Mouse (Mus musculus) C3H10T1/2 (cell line): ENCODE data around the gene Ide. TPM values are rescaled to one million over a fixed set of nuclear protein-coding genes. Genes with fewer than 3 reads are reported as not detected.

Experiments
- polyA plus RNA-seq, 2 experiments: library from polyadenylated mRNA; unstranded; fragments of >200 nt; fragmentation: generic; extraction: Trizol; gene quantifications; one replicate each; pipeline ENCODE4 v1.2.1; 2012; ENCODE audit warnings: missing spikeins in 2 of 2

Gene Ide
- polyA plus RNA-seq: 1 to 10 TPM; 2.2 to 8.7 TPM

DNA sequence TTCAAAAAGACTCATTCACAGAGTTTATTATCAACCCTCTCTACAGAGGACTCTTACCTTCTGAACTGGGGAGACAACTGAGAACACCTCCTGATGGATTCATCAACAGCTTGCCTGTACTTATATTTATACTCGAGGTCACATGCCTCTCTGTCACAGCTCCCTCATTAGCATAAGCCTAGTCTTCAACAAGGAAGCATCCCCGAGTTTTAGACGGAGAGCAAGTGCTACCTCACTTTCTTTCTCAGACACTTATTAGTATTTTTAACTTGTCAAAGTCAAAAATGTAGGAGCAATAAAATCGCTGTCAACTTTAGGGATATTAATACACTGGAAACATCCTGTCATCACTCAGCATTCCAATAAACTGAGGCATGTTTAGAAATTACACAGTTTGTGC, at the start of gene Ide:
Ide (minus strand) TSS at position 101 of the 400 bp plus-strand sequence.

DNA sequence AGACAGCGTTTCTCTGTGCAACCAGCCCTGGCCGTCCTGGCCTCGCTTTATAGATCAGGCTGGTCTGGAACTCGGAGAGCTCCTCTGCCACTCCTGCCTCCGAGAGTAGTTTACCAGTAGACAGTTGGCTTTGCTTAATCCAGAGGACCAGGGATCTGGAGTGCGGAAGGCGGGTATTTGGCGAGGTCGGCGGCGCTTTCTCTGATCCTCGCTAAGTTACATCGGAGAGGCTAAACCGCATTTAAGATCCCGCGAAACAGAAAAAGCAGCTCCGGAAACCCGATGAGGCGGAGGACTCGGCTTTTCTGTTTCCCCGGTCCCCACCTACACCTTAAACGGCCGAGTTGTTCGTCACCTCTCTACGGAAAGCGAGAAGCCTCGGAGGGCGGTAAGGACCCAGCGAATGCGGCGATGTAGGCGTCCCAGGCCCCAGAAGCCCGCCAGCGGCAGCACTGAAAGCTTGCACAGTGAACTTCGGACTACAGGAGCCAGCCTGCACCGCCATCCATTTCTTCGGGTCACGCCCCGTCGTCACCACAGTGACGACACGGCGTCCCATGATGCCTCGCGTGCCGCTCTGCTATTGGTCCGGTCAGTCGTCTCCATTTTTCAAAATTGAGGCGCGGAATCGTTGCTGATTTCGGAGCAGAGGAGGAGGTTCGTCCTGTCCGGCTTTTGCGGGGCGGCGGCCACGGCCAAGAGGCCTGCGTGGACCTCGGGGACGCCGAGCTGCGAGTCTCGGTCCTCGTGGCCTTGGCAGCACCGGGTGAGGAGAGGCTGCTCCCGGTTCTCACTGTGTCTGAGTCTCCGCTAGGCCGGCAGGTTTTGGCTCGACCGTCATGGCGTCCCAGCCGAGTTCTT, 38.3 kb upstream of the Ide start, which contains the start of gene Kif11:
Kif11 (plus strand) TSS at position 649 of the 861 bp plus-strand sequence.

Other genes starting within 250 kb of the Ide start
- 10 to 100 TPM; 33.3 to 52.0 TPM for gene March5, start 130.3 kb downstream of the Ide start, polyA plus RNA-seq
- 1 to 10 TPM in 1 of 2 experiments, under 1 TPM in 1; 0.20 to 1.0 TPM for gene Cpeb3, start 129.3 kb downstream of the Ide start, polyA plus RNA-seq
- 1 to 10 TPM in 1 of 2 experiments, under 1 TPM in 1; 0.69 to 7.6 TPM for gene Kif11, start 38.6 kb upstream of the Ide start, polyA plus RNA-seq
- gene Hhex, start 97.0 kb upstream of the Ide start, polyA plus RNA-seq: under 1 TPM; 0.29 to 0.44 TPM
- gene Exoc6, start 212.6 kb upstream of the Ide start, polyA plus RNA-seq: under 1 TPM; 0.29 to 0.97 TPM